Mouse (Mus musculus): ENCODE data around the gene Gm10715. TPM values are rescaled to one million over a fixed set of nuclear protein-coding genes. Genes with fewer than 3 reads are reported as not detected.
"Not testable (repeated sequence)": the region's sequence is repeated elsewhere in the genome, so short reads cannot be mapped to it uniquely, and the experiment has no call there.

Gm10715 gene
- polyA plus RNA-seq (2017; shearing (Covaris generic)) = not detected

DNA sequence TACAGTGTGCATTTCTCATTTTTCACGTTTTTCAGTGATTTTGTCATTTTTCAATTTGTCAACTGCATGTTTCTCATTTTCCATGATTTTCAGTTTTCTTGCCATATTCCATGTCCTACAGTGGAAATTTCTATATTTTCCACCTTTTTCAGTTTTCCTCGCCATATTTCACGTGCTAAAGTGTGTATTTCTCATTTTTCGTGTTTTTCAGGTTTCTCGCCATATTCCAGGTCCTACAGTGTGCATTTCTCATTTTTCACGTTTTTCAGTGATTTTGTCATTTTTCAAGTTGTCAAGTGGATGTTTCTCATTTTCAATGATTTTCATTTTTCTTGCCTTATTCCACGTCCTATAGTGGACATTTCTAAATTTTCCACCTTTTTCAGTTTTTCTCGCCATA is at the start of gene Gm10715:
Gene Gm10715, plus strand, starts transcription at position 301 of the 400 bp plus-strand sequence.
- not testable (repeated sequence) for ATAC-seq

- ATAC-seq = not testable (repeated sequence)
Measured at GRCm38 (mm10) chr9:3000445-3000972, 36.2 kb upstream of the Gm10715 start, which contains the start of gene Gm10722. Gm10722 (plus strand) TSS chr9:3000922.

GRCm38 (mm10) chr9:3001006-3001405 is 35.7 kb upstream of the Gm10715 start:
- not testable (repeated sequence) for ATAC-seq

DNA sequence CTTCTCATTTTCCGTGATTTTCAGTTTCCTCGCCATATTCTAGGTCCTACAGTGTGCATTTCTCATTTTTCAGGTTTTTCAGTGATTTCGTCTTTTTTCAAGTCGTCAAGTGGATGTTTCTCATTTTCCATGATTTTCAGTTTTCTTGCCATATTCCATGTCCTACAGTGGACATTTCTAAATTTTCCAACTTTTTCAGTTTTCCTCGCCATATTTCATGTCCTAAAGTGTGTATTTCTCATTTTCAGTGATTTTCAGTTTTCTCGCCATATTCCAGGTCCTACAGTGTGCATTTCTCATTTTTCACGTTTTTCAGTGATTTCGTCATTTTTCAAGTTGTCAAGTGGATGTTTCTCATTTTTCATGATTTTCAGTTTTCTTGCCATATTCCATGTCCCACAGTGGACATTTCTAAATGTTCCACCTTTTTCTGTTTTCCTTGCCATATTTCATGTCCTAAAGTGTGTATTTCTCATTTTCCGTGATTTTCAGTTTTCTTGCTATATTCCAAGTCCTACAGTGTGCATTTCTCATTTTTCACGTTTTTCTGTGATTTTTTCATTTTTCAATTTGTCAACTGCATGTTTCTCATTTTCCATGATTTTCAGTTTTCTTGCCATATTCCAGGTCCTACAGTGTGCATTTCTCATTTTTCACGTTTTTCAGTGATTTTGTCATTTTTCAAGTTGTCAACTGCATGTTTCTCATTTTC is 34.6 kb upstream of the Gm10715 start:
- ATAC-seq = peak; percentile 44

- ATAC-seq = not testable (repeated sequence)
Measured at GRCm38 (mm10) chr9:3002794-3003396, 33.8 kb upstream of the Gm10715 start, which contains the start of gene Gm11168. Gm11168 (plus strand) TSS chr9:3003346.

DNA sequence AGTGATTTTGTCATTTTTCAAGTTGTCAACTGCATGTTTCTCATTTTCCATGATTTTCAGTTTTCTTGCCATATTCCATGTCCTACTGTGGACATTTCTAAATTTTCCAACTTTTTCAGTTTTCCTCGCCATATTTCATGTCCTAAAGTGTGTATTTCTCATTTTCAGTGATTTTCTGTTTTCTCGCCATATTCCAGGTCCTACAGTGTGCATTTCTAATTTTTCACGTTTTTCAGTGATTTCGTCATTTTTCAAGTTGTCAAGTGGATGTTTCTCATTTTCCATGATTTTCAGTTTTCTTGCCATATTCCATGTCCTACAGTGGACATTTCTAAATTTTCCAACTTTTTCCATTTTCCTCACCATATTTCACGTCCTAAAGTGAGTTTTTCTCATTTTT is 30.5 kb upstream of the Gm10715 start:
- not testable (repeated sequence) for ATAC-seq

- peak; percentile 27 for ATAC-seq
Measured at GRCm38 (mm10) chr9:3006636-3007035, 30.0 kb upstream of the Gm10715 start.

- ATAC-seq = not testable (repeated sequence)
Measured at GRCm38 (mm10) chr9:3007272-3007671, 29.4 kb upstream of the Gm10715 start.

GRCm38 (mm10) chr9:3009331-3009730 is 27.3 kb upstream of the Gm10715 start:
- ATAC-seq = not testable (repeated sequence)

DNA sequence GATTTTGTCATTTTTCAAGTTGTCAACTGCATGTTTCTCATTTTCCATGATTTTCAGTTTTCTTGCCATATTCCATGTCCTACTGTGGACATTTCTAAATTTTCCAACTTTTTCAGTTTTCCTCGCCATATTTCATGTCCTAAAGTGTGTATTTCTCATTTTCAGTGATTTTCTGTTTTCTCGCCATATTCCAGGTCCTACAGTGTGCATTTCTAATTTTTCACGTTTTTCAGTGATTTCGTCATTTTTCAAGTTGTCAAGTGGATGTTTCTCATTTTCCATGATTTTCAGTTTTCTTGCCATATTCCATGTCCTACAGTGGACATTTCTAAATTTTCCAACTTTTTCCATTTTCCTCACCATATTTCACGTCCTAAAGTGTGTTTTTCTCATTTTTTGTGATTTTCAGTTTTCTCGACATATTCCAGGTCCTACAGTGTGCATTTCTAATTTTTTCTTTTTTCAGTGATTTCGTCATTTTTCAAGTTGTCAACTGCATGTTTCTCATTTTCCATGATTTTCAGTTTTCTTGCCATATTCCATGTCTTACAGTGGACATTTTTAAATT is 24.5 kb upstream of the Gm10715 start:
- not testable (repeated sequence) for ATAC-seq

GRCm38 (mm10) chr9:3012733-3013279 is 23.9 kb upstream of the Gm10715 start, which contains the start of gene Gm10721:
Gm10721 (plus strand) TSS chr9:3013140.
- ATAC-seq = peak; percentile 32

DNA sequence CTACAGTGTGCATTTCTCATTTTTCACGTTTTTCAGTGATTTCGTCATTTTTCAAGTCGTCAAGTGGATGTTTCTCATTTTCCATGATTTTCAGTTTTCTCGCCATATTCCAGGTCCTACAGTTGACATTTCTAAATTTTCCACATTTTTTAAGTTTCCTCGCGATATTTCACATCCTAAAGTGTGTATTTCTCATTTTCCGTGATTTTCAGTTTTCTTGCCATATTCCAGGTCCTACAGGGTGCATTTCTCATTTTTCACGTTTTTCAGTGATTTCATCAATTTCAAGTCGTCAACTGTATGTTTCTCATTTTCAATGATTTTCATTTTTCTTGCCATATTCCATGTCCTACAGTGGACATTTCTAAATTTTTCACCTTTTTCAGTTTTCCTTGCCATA is 21.3 kb upstream of the Gm10715 start, which contains the start of gene Gm10720:
Gene Gm10720, plus strand, starts transcription at position 301 of the 400 bp plus-strand sequence.
- not testable (repeated sequence) for ATAC-seq

- ATAC-seq = not testable (repeated sequence)
Measured at GRCm38 (mm10) chr9:3015896-3016295, 20.8 kb upstream of the Gm10715 start.

DNA sequence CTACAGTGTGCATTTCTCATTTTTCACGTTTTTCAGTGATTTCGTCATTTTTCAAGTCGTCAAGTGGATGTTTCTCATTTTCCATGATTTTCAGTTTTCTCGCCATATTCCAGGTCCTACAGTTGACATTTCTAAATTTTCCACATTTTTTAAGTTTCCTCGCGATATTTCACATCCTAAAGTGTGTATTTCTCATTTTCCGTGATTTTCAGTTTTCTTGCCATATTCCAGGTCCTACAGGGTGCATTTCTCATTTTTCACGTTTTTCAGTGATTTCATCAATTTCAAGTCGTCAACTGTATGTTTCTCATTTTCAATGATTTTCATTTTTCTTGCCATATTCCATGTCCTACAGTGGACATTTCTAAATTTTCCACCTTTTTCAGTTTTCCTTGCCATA is 19.6 kb upstream of the Gm10715 start, which contains the start of gene Gm10719:
Gene Gm10719, plus strand, starts transcription at position 301 of the 400 bp plus-strand sequence.
- not testable (repeated sequence) for ATAC-seq

DNA sequence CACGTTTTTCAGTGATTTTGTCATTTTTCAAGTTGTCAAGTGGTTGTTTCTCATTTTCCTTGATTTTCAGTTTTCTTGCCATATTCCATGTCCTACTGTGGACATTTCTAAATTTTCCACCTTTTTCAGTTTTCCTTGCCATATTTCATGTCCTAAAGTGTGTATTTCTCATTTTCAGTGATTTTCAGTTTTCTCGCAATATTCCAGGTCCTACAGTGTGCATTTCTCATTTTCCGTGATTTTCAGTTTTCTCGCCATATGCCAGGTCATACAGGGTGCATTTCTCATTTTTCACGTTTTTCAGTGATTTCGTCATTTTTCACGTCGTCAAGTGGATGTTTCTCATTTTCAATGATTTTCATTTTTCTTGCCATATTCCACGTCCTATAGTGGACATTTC is 17.7 kb upstream of the Gm10715 start:
- ATAC-seq = not testable (repeated sequence)

GRCm38 (mm10) chr9:3019835-3020727 is 16.6 kb upstream of the Gm10715 start:
- not testable (repeated sequence) for ATAC-seq

DNA sequence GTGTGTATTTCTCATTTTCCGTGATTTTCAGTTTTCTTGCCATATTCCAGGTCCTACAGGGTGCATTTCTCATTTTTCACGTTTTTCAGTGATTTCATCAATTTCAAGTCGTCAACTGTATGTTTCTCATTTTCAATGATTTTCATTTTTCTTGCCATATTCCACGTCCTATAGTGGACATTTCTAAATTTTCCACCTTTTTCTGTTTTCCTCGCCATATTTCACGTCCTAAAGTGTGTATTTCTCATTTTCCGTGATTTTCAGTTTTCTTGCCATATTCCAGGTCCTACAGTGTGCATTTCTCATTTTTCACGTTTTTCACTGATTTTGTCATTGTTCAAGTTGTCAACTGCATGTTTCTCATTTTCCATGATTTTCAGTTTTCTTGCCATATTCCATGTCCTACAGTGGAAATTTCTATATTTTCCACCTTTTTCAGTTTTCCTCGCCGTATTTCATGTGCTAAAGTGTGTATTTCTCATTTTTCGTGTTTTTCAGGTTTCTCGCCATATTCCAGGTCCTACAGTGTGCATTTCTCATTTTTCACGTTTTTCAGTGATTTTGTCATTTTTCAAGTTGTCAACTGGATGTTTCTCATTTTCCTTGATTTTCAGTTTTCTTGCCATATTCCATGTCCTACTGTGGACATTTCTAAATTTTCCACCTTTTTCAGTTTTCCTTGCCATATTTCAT is 14.2 kb upstream of the Gm10715 start:
- not testable (repeated sequence) for ATAC-seq

DNA sequence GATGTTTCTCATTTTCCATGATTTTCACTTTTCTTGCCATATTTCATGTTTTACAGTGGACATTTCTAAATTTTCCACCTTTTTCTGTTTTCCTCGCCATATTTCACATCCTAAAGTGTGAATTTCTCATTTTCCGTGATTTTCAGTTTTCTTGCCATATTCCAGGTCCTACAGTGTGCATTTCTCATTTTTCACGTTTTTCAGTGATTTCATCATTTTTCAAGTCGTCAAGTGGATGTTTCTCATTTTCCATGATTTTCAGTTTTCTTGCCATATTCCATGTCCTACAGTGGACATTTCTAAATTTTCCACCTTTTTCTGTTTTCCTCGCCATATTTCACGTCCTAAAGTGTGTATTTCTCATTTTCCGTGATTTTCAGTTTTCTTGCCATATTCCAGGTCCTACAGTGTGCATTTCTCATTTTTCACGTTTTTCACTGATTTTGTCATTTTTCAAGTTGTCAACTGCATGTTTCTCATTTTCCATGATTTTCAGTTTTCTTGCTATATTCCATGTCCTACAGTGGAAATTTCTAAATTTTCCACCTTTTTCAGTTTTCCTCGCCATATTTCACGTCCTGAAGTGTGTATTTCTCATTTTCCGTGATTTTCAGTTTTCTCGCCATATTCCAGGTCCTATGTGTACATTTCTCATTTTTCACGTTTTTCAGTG is 13.2 kb upstream of the Gm10715 start, which contains the start of gene Gm10718:
Gene Gm10718, plus strand, starts transcription at position 236 of the 673 bp plus-strand sequence.
- ATAC-seq = not testable (repeated sequence)

DNA sequence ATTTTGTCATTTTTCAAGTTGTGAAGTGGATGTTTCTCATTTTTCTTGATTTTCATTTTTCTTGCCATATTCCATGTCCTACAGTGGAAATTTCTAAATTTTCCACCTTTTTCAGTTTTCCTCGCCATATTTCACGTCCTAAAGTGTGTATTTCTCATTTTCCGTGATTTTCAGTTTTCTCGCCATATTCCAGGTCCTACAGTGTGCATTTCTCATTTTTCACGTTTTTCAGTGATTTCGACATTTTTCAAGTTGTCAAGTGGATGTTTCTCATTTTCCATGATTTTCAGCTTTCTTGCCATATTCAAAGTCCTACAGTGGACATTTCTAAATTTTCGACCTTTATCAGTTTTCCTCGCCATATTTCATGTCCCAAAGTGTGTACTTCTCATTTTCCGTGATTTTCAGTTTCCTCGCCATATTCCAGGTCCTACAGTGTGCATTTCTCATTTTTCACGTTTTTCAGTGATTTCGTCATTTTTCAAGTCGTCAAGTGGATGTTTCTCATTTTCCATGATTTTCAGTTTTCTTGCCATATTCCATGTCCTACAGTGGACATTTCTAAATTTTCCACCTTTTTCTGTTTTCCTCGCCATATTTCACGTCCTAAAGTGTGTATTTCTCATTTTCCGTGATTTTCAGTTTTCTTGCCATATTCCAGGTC is 12.6 kb upstream of the Gm10715 start:
- not testable (repeated sequence) for ATAC-seq

All from CD4-positive, CD25-positive, alpha-beta regulatory T cell, adult 4 months (primary cell).